Mouse (Mus musculus): ENCODE results near the gene Tnfaip2. TPM values are rescaled to one million over a fixed set of nuclear protein-coding genes. Genes with fewer than 3 reads are reported as not detected.

Gene Tnfaip2
- polyA plus RNA-seq, 1 experiment, result 3.6 TPM

DNA sequence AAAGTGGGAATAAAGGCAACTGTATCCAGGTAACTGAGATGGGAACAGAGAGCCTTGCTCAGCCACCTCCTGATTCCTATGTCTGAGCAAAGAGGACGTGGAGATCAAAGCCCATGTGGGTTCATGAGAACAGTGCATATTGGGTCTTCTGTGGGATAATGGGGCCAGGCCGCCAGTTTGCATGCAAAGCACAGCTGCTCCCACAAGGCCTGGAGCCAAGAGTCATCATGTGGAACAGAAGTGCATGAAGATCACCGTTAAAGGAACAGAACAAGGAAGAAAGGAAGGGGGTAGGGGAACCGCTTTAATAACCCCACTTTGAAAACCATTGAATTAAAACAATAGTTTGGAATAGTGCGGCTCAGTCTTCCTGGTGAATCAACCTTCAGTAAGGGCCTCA, 30.6 kb downstream of the Tnfaip2 start:
- Histone ChIP-seq H3K4me3 (ENCODE audit: insufficient read depth, low read depth, low read length) (no peak overlapping the region), H3K4me1 (ENCODE audit: control insufficient read depth, insufficient read depth, insufficient read length, low read length) (no peaks in the 10 kb centered on the region), H3K27ac (replicated peaks; ENCODE audit: low read depth, low read length) (no peak overlapping the region)

DNA sequence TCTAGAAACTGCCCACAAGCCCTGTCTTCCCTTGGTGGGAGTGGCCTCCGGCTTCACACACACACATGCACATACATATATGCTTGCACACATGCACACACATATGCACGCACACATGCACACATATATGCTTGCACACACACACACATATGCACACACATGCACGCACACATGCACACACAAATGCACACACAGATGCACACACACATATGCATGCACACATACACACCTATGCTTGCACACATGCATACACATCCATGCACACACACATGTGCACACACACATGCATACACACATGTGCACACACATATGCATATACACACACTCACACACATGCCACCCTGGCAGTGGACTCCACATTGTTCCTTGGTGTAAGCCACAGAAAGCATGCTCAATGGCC, 32.1 kb downstream of the Tnfaip2 start:
- H3K4me3 ChIP-seq (ENCODE audit: insufficient read depth, low read depth, low read length), result no peak overlapping the region
- no peaks in the 10 kb centered on the region for H3K4me1 ChIP-seq (ENCODE audit: control insufficient read depth, insufficient read depth, insufficient read length, low read length)
- no peak overlapping the region for H3K27ac ChIP-seq (replicated peaks; ENCODE audit: low read depth, low read length)

DNA sequence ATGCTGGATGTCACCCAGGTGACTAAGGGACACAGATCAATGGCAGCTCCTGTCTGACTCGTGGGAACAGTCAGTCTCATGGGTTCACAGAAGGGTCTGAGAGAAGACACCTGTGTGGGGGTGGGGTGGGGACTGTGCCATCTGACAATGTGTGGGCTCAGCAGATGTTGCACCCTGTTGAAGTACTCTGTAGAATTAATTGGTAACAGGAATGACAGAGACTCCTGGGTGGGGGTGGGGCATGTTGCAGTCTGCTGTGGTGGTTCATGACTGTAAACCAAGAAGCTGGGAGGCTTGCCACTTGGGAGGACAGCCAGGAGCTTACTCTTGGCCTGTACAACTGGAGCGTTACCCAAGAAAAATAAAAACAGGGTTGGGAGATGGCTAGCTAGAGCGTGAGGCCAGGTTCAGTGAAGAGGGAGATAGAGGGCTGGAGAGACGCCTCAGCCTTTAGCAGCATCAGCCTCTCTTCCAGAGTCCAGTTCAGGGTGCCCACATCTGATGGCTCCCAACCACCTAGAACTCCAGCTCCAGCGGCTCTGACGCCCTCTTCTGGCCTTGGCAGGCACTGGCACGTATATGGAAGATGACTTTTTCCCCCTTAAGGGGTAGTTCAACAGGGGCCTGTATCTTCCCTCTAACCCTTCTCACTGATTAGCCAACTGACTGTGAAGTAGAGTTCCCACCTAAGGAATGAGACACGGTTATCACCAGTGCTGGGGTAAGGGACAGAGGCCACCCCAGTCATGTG, 32.8 kb downstream of the Tnfaip2 start:
- H3K4me3 ChIP-seq (ENCODE audit: insufficient read depth, low read depth, low read length), result no peak overlapping the region
- no peaks in the 10 kb centered on the region for H3K4me1 ChIP-seq (ENCODE audit: control insufficient read depth, insufficient read depth, insufficient read length, low read length)
- H3K27ac ChIP-seq (replicated peaks; ENCODE audit: low read depth, low read length), result no peak overlapping the region

DNA sequence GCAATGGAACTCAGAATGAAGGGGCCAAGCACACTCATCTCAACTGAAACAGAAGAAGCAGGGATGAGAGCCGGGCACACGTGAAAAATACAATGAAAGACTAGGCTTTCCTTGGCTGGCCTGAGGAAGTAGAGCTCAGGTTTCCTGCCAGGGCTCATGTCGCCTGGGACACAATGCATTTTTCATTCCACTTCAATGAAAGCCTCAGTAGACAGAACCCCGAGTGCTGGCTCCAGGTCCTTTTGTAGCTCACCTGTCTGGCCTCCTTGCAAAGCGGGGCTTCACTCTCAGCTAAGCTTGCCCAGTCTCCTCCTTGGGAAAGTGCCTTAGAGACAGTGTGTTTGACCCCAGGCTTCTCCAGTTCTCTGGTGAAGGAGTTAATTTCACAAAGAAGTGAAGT, 36.7 kb downstream of the Tnfaip2 start:
- H3K4me3 ChIP-seq (ENCODE audit: insufficient read depth, low read depth, low read length), result no peak overlapping the region
- no peak overlapping the region for H3K27ac ChIP-seq (replicated peaks; ENCODE audit: low read depth, low read length)
- H3K4me1 ChIP-seq (ENCODE audit: control insufficient read depth, insufficient read depth, insufficient read length, low read length), result no peaks in the 10 kb centered on the region

DNA sequence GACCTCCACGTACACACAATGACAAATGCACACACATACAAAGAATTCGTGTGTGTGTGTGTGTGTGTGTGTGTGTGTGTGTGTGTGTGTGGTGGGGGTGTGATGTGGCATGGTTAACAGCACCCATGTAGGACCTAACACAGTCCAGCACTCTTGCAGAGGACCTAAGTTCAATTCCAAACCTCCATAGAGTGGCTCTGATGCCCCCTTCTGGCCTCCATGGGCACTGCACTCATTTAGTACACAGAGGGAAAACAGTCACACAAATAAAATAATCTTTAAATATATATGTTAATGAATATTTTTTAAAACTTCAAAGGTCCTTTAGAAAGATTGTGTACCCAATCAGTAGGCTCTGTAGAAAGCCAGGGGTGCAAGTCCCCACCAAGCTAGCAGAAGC, 37.6 kb downstream of the Tnfaip2 start:
- H3K4me1 ChIP-seq (ENCODE audit: control insufficient read depth, insufficient read depth, insufficient read length, low read length), result no peaks in the 10 kb centered on the region
- no peak overlapping the region for H3K4me3 ChIP-seq (ENCODE audit: insufficient read depth, low read depth, low read length)

DNA sequence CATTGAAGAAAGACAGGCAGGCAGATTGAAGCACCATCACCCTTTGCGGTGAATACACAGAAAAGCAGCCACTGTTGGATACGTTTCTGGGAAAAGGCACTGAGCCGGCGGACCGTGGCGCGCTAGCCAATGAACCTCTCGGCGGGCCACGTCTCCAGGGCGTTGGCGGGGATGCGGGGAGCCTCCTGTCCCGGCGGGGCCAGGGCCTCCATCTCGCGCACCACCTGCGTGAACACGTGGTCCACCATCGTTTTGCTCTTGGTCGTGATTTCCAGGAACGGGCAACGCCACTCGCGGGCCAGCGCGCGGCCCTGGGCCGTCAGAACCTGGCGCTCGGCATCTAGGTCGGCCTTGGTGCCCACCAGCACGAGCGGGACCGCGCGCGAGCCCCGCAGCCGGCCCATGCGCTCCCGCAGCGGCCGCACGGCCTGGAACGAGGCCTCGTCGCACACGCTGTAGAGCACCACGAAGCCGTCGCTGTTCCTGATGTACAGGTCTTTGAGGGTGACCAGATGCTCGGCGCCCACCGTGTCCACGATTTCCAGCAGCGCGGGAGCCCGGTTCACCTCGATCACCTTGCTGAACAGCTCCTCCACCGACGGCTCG, 42.9 kb downstream of the Tnfaip2 start:
- no peak overlapping the region for H3K27ac ChIP-seq (replicated peaks; ENCODE audit: low read depth, low read length)

More for the DNA sequence above, 37.6 kb downstream of the Tnfaip2 start:
- H3K27ac ChIP-seq (replicated peaks; ENCODE audit: low read depth, low read length), result no peak overlapping the region

DNA sequence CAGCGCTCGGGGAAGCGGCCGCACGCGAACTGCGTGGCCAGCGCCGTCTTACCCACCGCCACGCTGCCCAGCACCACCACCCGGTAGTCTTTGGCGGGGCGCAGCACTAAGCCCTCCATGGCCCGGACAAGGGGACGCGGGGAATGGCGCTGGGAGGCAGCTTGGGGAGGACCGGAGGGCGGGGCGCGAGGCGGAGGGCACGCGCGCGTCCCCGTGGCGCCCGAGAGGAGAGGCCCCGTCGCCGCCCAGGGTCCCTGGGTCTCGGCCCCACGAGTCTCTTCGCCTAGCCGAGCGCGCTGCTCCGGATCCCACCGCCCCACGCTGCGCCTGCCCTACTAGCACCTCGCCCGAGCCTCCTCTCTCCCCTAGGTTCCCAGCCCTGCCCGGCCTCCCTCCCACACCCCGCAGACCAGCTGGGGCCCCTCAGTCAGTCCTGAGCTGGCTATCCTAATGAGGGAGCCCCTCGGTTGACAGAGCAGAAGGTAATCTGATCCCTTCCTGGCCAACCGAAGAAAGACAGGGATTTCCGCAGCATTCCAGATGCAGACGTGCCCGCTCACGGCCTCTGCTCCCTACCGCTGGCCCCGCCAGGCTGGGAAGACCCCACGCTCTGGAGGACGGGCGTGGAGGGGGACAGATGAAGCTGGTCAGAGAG, 43.5 kb downstream of the Tnfaip2 start, which contains the start of gene Gm266:
TSS of gene Gm266 (minus strand) at position 172 of the 655 bp plus-strand sequence.
- H3K27ac ChIP-seq (replicated peaks; ENCODE audit: low read depth, low read length), result no peak within 1 kb of the TSS
- peak within 1 kb of the TSS; percentile 51 for H3K4me3 ChIP-seq (ENCODE audit: insufficient read depth, low read depth, low read length)
- H3K4me1 ChIP-seq (ENCODE audit: control insufficient read depth, insufficient read depth, insufficient read length, low read length), result peaks cover 6% of the 10 kb centered on the region; the same call in 1 of the 2 replicates

More for the DNA sequence above, 42.9 kb downstream of the Tnfaip2 start:
- peak overlapping the region; percentile 51 for H3K4me3 ChIP-seq (ENCODE audit: insufficient read depth, low read depth, low read length)
- peaks cover 6% of the 10 kb centered on the region; the same call in 1 of the 2 replicates for H3K4me1 ChIP-seq (ENCODE audit: control insufficient read depth, insufficient read depth, insufficient read length, low read length)

DNA sequence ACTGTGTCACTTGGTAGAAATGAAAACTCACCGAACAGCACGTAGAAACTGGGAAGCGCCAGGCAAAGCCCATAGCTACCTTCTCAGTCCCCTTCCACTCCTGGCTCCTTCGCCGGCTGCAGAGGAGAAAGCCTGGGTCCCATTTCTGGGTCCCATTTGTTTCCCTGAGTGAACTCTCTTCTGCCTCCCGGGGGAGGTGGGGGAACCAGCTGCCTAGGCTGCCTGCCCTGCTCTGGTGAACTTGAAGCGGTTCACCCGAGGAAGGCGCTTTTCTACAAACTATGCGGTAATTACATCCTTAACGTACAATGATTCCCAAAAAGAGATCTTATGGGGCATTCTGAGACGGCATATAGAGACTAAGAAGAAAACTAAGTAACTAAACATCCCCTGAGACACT, 44.2 kb downstream of the Tnfaip2 start:
- Histone ChIP-seq H3K27ac (replicated peaks; ENCODE audit: low read depth, low read length) (no peak overlapping the region), H3K4me1 (ENCODE audit: control insufficient read depth, insufficient read depth, insufficient read length, low read length) (peaks cover 6% of the 10 kb centered on the region; the same call in 1 of the 2 replicates), H3K4me3 (ENCODE audit: insufficient read depth, low read depth, low read length) (peak overlapping the region; percentile 51; the same call in 1 of the 2 replicates)

DNA sequence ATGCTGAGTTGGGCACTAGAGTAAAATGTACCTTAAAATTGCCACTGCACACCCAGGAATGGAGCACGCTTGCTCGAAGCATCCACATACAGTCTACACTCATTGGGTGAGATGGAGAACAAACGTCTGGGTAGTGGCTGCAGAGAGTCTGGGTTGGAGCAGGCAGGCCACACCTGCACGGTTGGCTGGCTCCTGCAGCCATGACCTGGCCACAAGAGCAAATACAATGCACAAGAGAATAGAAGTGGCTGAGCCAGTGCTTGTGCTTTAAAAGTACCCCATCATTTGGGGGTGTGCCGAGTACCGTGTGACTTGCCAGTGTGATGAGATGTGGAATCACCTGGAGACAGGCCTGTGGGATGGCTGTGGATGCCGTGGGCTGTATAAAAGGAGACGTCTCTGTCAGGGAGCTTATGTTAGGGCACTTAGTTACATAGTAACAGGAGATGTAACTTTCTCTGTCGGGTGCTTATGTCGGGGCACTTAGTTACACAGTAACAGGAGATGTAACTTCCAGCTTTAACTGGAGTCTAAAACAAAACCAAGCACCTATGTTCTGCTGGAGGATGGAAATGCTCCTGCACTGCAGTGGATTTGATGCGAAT, 47.1 kb downstream of the Tnfaip2 start:
- peaks cover 6% of the 10 kb centered on the region; the same call in 1 of the 2 replicates for H3K4me1 ChIP-seq (ENCODE audit: control insufficient read depth, insufficient read depth, insufficient read length, low read length)
- H3K27ac ChIP-seq (replicated peaks; ENCODE audit: low read depth, low read length), result no peak overlapping the region
- no peak overlapping the region for H3K4me3 ChIP-seq (ENCODE audit: insufficient read depth, low read depth, low read length)

DNA sequence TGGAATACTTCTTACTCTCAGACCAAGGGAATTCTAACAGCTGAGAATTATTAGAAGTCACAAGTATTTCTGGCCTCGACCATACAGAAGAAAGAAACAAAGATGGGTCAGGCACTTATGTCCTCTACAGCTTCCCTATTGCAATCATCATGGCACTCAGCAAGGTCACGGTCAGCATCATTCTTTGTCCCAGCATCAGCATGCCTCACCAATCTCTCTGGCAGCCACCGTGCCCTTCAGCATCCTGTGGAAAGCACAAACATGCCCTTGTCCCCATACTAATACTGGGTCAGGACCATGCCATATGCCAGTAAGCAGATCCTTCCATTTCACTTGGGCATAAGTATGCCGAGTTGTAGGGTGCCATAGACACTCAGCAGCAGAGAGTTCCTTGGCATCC, 52.7 kb downstream of the Tnfaip2 start:
- H3K27ac ChIP-seq (replicated peaks; ENCODE audit: low read depth, low read length), result no peak overlapping the region
- no peaks in the 10 kb centered on the region for H3K4me1 ChIP-seq (ENCODE audit: control insufficient read depth, insufficient read depth, insufficient read length, low read length)

DNA sequence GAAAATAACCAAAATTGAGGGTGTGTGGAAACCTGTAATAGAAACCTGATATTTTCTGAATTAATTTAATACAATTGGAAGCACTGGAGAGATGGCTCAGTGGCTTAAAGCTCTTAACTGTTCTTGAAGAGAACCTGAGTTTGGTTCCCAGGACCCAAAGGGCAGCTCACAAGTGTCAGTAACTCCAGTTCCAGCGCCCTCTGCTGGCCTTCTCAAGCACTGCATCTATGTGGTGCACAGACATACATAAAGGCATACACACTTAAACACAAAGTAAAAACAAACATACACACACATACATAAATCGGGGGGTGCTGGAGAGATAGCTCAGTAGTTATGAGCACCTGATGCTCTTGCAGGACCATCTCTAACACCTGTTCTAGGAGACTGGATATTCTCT, 54.8 kb downstream of the Tnfaip2 start:
- Histone ChIP-seq H3K27ac (replicated peaks; ENCODE audit: low read depth, low read length) (no peak overlapping the region), H3K4me3 (ENCODE audit: insufficient read depth, low read depth, low read length) (no peak overlapping the region), H3K4me1 (ENCODE audit: control insufficient read depth, insufficient read depth, insufficient read length, low read length) (no peaks in the 10 kb centered on the region)

More for the DNA sequence above, 52.7 kb downstream of the Tnfaip2 start:
- H3K4me3 ChIP-seq (ENCODE audit: insufficient read depth, low read depth, low read length), result no peak overlapping the region

DNA sequence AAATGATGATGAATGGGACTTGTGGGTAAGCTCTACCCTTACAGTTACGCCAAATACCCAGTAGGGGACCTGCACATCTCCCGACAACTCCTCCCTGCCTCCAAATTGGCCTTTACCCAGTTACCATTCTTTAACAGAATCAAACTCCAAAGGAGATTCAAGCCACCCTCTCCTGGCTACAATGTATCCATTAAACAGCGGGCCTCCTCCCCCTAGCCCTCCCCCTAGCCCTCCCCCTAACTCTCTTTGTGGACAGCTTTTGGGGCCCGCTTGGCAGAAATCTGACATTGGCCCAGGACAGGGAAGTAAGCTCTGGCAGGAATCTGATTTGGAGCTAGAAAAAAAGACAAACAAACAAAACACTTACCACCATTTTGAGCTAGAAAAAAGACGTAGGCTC, 57.3 kb downstream of the Tnfaip2 start:
- Histone ChIP-seq H3K4me3 (ENCODE audit: insufficient read depth, low read depth, low read length) (no peak overlapping the region), H3K27ac (replicated peaks; ENCODE audit: low read depth, low read length) (no peak overlapping the region), H3K4me1 (ENCODE audit: control insufficient read depth, insufficient read depth, insufficient read length, low read length) (no peaks in the 10 kb centered on the region)

DNA sequence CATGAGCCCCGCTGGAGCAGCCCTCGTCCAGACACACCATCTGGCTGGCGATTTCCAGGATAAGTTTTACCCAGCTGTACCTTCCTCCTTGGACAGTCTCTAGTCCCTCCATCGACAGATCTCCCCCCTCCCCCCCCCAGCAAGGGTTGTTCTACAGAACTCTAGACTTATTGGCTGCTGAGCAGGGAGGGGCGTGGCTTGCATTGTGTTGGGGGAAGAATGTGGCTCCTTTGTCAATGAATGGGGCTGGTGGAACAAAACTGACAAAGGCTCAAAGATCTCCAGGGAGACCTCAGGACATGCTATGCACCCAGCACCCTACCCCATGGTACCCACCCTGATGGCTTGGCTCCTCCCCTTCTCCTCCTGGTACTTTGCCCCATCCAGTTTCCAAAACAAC, 58.5 kb downstream of the Tnfaip2 start:
- no peak overlapping the region for H3K27ac ChIP-seq (replicated peaks; ENCODE audit: low read depth, low read length)
- no peak overlapping the region for H3K4me3 ChIP-seq (ENCODE audit: insufficient read depth, low read depth, low read length)
- no peaks in the 10 kb centered on the region for H3K4me1 ChIP-seq (ENCODE audit: control insufficient read depth, insufficient read depth, insufficient read length, low read length)

DNA sequence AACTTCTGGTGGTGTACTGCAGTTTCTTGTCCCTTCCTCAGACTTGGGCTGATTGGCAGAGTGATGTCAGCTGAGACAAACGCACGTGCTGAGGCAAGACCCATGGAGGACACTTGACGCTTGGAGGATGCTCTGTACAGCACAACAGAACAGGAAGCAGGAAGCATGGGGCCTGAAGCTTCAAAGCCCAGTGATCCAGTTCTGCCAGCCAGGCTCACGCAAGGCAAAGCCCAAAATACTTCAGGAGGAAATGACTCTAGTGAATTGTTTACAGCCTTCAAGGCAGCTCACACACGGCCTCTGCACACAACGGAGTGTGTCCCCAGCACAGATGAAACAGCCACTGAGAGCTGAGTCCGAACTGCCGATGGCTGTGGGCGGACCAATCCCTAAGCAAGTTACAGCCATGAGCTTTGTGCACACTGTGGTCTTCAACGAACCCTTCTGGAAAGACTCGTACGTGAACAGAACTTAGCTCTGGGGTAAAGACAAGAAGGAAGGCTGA, 60.8 kb downstream of the Tnfaip2 start:
- Histone ChIP-seq H3K4me1 (ENCODE audit: control insufficient read depth, insufficient read depth, insufficient read length, low read length) (no peaks in the 10 kb centered on the region), H3K27ac (replicated peaks; ENCODE audit: low read depth, low read length) (no peak overlapping the region), H3K4me3 (ENCODE audit: insufficient read depth, low read depth, low read length) (no peak overlapping the region)

DNA sequence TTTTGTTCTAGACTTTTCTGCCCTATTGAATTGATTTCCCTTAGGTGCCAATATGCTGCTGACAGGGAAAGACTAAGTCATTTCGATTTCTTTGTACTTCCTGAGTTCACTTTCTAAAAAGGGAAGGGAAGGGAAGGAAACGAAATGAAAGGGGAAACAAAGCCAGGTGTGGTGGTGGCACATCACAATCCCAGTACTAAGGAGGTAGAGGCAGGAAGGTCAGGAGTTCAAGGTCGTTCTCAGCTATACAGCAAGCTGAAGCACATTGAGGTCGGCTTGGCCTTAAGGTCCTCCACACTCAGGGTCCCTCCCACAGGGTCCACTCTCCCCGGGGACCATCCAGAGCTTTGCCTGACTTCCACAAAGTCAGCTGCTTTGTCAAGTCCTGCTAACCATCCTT, 61.3 kb downstream of the Tnfaip2 start:
- H3K4me1 ChIP-seq (ENCODE audit: control insufficient read depth, insufficient read depth, insufficient read length, low read length), result no peaks in the 10 kb centered on the region
- H3K4me3 ChIP-seq (ENCODE audit: insufficient read depth, low read depth, low read length), result no peak overlapping the region
- H3K27ac ChIP-seq (replicated peaks; ENCODE audit: low read depth, low read length), result no peak overlapping the region
